Mouse (Mus musculus): ENCODE results near the gene Elp4.

Elp4 gene

DNA sequence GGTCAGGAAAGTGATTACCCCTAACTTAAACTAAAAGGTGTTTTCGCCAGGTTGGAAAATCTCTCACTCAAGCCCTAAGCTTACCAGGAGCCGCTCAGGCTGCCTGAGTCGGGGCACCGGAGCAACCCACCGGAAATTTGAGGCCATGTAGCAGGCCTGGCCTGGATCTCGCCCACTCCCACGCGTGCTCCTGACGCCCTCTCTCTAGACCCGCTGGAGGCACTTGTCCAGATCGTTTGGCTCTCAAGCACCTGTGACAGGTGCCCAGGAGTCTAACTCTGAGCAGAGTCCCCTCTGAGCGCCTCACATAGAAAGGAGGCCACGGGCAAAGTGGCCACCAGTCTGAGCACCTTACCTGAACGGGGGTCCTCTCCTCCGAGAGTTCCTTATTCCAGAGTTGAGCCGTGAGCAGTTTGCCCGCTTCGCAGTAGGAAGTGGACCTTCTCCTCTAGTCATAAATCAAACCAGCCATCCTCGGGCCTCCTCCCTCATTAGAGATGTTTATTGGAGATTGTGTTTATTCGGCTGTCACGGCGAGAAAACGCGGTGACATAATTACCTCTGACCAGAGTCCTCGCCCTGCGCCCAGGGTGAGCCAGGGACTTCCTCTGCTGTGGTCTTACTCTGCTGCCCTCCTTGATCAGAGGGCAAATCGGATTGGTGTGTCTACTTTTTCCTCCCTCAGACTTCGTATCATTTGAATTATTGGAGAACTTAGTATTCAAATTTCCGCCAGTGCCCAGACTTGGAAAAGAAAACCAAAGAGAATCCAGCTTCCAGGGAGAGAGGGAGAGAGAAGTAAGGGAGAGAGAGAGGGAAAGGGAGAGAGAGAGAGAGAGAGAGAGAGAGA lies 234.3 kb downstream of the Elp4 start:
- peak; percentile 65 for DNase-seq (ENCODE audit: low spot score)

DNA sequence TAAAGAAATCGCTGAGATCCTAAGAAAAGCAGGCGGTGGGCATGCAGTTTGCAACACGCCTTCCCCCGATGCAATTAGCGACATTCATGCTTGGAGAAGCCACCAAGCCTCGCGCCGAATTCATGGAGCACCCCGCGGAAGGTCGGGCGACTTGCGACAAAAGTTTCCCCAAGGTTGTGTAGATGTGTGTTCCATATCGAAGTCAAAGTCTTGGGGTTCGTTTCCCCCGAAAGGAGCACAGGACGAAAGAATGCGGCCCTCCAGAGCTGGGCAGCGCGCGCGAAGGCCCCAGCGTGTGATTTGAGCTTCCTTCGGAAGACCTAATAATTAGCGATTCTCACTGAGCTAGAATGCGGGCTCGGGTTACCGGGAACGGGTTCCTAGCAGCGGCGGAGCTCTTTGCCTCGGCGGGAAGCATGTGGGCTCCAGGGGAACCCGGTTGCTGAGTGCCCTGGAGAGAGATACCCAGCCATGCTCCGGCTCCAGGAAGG lies 234.9 kb downstream of the Elp4 start:
- peak; percentile 63 for DNase-seq (ENCODE audit: low spot score)

DNA sequence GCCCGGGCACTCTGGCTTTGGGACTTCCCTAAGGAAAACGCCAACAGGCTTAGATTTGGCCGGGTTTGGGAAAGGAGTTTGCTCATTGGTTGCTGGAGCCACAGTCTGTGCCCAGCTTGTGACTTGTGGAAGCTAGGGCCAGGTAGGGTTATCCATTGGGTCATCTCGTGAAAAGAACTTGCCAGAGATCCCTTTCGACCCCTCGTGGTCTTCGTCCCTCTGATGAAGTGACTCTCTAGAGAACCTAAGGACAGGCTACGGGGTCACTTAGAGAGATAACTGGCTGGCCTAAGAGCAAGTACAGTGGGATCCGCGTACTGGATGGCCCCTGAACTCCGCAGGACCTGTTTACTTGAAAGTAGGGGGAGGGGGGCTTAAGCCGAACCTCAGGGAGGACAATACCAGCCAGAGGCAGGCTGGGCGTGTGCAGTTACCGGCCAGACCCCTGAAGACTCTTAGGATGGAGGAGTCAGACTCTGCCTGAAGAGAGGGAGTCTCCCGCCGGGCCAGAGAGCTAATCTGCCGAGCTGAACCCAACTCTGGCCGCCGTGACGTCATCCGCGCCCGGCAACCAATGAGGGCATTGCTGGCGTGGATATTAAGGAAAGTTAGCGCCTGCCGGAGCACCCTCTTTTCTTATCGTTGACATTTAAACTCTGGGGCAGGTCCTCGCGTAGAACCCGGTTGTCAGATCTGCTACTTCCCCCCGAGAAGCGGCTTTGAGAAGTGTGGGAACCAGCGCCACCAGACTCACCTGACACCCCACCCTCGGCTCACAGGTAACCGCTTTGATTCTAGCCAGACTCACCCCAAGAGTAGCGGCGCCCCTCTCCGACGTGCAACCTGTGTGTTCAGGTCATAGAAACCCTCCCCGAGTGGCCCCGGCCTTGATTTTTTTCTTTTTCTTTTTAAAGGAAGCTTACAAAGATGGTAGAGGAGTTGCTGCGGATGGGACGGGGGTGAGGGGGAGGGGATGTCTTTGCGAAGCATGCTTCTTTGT lies 235.8 kb downstream of the Elp4 start, which contains the start of gene Pax6:
TSS of gene Pax6 (plus strand) at position 630 of the 1,000 bp plus-strand sequence.
- peak; percentile 72 for DNase-seq (ENCODE audit: low spot score)

DNA sequence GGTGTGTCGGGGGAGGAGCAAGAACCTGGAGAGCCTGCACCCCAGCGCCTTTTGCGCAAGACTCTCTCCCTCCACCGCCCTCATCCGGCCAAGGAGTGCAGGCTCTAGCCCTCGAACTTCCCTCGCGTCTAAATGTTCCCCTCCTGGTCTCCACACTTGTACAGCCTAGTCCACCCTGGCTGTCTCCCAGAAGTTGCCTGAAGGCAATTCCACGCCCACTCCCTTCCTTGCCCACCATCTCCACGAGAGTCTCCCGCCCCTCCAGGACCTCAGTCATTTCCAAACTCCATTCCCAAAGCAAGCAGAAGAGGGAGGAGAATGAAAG lies 236.8 kb downstream of the Elp4 start:
- DNase-seq (ENCODE audit: low spot score), result peak; percentile 63

DNA sequence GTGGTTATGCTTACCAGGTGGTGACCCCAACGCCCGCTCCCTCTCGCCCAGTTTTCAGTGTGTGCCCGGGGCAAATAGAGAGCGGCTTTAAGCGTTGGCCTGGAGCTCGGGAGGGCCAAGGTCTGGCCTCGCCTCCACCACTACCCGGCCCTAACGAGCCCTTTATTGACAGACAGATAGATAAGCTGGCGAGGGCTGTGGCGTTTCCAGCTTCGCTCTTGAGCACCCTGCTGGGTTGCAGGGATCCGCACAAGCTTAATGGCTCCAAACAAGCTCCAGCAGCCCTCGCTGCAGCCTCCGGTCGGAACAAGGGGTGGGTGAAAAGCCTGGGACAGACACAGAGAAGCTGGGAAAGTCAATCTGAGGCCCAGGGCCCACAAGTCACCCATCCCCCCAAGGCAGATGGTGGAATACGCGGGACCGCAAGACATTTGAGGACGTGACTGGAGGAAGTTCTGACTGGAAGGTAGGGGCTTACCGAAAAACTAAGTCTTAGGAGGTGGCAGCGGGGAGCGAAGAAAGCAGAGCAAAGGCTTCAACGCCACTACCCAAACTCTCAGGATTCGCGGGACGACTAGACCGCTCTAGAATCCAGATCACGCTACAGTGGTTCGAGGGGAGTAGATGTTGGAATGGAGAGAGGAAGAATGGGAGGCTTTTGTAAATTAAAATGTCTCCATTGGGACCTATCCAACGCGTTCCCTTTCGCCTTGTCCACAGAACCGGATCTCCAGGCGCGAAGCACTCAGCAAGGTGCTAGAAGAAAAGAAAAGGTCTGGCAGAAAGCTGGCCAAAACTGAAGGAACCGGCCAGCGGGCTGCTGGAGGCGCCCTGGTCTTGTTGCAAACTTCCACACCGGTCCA lies 237.4 kb downstream of the Elp4 start:
- DNase-seq (ENCODE audit: low spot score), result peak; percentile 41

DNA sequence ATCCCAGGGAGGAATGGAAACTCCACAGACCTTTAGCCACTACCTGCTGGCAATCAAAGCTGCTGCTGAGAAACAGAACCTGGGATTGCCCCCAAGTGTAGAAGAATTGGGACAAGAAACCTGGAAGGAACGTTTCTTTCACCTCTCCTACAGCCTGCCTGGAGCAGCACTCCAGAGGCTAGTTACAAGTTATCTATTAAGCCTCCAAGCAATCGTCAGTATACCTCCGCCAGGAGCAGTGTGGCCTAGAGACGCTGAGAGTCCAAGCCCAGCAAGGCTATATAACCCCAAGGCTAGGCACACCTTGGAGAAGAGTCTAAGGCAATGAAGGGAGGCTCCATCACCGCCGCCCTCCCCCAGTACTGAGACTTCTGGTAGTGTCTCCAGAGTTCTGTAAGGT lies 238.0 kb downstream of the Elp4 start:
- DNase-seq (ENCODE audit: low spot score), result peak; percentile 41

DNA sequence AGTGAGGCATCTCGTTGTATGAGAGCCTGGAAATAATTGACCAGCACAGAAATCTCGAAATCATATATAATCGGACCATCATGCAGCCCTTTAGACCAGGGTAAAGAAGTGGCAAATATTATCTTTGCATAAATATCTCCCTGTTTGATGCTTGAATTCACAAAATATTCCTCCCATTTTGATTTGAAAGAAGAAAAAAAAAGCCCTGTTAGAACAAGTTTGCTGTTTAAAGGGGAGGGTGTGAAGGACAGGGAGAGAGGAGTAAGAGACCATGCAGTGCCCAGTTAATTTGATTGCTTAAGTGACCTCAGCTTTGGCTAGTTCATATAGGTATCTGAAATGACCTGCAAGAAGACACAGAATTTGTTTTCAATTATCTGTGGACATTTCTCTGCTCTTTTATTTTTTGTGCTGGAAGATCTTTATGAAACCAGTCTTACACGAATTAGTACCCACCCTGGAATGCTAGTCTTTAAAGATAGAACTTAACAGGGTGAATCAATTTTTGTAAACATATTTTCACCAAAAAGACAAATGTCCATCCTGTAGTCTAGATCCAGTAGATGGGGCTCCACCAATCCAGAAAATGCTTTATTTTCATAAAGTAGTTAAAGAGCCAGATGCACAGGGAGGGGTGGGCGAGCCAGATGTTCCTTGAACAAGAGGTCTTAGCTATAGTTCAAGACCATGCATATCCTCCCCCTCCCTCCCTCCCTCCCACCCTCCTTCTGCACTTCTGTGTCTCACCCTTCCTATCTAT lies 238.7 kb downstream of the Elp4 start:
- DNase-seq (ENCODE audit: low spot score), result peak; percentile 37

DNA sequence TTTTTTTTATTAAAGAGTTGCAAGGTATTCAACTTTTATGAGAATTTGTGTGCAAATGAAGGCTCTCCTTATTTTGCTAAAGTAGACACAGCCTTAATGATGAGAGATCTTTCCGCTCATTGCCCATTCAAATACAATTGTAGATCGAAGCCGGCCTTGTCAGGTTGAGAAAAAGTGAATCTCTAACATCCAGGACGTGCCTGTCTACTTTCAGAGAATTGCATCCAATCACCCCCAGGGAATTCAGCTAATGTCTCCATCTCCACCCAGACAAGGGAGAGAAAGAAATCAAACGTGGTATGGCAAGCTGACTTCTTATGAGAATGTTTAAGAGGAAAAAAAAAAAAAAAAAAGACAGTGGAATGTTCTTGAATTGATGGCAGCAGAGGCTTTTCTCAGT lies 239.4 kb downstream of the Elp4 start:
- DNase-seq (ENCODE audit: low spot score), result peak; percentile 47

DNA sequence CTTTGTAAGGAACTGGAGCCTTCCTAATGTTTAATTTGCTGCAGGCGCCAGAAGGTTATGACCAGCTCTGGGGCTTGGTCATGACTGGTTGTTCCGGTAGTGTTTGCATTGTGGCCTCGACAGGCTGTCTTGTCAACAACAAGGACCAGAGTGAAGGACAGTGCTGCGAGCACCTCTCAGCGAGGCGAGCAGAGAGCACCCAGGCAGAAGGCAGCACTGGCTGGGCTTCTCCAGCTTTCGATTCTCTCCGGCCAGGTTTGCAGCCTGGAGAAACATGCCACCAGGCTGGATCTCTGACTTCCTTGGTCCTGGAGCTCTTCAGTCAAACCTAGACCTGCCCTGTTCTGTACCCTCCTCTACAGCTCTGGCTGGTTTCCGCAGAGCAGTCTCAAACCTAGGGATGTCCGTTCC lies 241.3 kb downstream of the Elp4 start:
- peak; percentile 54 for DNase-seq (ENCODE audit: low spot score)

DNA sequence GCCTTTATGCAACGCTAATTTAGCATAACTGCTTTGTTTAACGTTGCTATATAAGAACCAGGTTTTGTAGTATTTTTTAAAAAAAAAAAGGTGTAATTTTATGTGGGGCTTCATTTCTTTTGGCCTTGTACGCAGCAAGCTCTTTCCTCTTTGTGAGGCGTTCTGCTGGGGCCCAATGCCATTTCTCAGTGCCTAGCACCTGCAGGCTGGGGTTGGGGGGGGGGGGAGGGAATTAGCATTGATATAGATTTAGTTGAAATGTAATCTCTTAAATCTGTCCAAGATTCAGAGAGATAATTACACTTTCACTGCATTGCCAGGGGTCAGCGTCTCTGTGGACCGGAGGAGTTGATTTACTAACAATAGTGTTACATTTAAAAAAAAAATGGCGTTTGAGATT lies 241.8 kb downstream of the Elp4 start:
- no peak for DNase-seq (ENCODE audit: low spot score)

DNA sequence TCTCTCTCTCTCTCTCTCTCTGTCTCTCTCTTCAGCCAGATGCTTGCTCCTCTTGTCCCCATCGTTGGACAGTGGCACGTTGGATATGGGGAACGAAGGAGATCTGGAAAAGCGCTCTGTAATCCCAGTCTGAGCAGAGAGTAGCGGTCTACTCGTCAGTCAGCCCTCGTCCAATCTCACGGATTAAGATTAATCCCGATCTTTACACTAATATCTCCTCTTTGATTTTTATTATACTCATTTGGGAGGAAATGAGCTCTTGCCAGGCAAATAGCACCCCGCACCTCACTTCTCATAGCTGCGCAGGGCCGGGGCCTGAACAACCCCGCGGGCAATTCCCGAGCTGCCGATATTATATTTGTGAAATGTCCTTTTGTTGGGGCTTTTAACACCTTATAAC lies 242.2 kb downstream of the Elp4 start:
- peak; percentile 55 for DNase-seq (ENCODE audit: low spot score)

DNA sequence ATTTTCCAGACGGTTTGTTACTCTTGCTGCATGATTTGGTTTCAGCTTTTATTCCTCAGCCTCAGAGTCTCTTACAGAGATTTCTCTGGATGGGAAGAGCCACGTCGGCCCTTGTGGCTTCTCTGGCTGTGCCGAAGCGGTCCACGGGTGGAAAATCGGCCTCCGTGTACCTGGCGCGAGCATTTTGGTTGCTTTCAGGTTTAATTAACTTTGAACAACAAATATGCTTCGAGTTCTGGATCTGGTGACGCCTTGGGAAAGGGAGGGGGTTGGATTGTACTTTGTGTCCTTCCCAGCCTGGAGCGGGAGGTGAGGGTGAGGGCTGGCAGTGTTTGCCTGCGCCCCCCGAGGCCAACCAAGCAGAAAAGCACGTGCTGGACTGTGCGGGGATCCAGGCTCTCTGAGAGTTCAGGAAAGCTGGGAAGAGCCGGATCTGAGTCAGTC lies 242.7 kb downstream of the Elp4 start:
- DNase-seq (ENCODE audit: low spot score), result peak; percentile 65

DNA sequence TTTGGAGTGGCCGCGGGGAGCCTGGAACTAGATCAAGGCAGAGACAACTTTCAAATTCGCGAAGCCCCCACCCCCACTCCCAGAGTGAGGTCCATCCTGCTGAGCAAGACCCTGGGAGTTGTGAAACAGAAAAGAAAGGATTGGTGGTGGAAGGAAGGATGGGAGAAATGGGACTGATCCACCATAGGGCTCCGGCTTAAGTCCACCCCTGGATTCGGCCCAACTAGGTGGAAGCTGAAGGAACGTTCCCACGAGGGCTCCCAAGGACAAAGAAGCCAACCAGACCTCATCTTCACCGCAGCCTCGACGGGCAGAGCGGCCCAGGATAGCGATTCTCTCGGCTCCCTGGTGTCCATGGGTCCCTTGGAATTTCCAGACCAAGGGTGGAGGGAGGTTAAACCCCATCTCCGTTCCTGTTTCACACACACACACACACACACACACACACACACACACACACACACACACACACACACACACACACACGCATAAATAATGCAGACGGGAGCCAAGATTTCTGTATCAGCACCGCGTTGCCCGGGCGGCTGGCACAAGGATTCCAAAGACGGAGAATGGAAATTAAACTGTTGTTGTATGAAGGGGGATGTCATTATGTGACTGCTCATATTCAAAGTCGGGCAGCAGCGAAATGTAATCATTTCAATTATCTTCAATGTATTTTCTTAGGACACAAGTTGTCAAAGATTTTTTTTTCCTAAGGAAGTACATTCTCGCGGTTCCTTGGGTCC lies 243.3 kb downstream of the Elp4 start:
- peak; percentile 61 for DNase-seq (ENCODE audit: low spot score)

DNA sequence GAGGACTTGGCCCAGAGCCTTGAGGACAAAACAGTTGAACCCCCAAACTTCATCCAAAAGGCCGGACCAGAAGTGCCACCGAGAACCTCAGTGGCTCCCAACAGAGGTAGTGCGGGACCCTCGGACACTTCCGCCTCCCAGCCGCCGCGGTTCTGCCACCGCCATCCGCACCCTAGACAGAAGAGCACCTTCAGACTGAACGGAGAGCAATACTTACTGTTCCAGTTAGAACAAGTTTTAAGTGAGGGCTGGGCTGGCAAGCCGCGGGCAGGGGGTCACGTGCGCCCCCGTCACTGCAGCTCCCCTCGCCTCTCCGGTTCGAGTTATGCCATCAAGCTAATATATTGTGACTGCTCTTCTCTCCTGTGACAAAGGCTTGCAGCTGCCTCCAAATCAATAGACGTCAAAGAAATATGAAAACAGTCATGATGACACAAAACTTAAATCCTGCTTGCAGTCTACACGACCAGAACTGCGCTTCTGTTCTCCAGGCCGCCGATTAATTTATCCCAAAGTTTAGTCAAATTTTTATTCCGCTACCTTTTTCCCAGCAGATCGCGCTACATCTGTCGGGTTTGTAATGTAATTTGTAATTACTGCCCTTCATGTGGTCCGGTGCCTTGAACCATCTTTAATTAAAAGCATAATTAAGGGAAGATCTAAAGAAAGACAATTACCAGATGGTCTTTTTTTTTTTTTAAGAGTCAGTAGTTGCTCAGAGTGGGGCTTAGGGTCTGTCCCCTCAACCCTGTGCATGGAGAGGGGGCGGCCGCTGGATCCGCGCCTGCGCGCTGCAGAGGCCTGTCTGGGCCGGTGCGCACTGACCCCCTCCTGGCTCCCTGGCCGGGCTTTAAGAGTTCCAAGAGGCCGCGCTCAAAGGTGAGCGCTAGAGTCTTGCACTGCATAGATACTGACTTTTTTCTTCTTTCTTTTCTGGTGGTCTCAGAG lies 244.2 kb downstream of the Elp4 start:
- peak; percentile 64 for DNase-seq (ENCODE audit: low spot score)

DNA sequence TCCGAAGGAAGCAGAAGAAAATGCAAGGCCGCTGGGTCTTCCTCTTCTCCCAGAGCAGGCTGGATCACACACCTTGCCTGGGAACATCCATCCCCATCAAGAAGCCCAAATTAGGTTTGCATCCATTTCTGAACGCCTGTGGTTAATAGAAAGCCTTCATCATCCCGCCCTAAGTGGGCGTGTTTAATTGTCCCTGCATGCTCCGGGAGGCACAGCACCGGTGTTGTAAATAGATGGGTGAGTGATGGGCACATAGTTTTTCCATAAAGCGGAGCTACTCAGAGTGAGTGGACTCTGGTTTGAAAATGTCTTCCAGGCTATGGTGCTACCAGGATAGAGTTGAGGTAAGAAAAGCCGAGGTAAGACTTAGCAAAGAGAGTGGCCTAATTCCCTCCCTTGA lies 245.0 kb downstream of the Elp4 start:
- peak; percentile 30 for DNase-seq (ENCODE audit: low spot score)

DNA sequence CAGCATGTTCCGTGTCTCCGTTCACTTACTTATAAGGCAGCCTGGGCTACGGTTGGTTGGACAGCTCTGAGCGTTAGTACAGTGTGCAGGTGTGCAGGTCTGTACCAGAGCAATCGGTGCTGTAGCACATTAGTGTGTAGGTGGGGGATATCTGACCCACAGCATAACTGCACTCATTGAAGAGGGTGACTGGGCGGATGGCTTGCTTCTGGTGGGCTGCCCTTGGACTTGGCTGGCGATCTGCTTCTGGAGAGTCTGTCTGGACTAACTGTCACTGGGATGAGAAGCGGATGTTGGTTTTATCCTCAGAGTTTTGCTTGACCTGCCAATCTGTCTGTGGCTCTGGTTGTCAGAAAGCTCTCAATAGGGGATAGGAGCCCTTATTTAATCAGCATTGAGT lies 247.9 kb downstream of the Elp4 start:
- DNase-seq (ENCODE audit: low spot score), result no peak

Data from embryo, embryonic 10.5 days (tissue).